Mouse (Mus musculus) kidney, adult 2 months (tissue): ENCODE measurements around the gene Lekr1.

Source experiments
- CTCF ChIP-seq: fragments of 200-500 bp; conservative IDR thresholded peaks from 2 replicates; pipeline ENCODE4 v1.5.1; 2011; ENCODE audit warnings: low read depth, mild to moderate bottlenecking, control low read depth, low read length, moderate library complexity, mixed read lengths; ENCODE audit not compliant: insufficient read depth, insufficient read length
- POLR2A ChIP-seq: fragments of 200-500 bp; IDR thresholded peaks from one replicate; pipeline ENCODE4 v1.6.1; 2011; ENCODE audit warnings: low read depth, low read length, control low read depth

DNA sequence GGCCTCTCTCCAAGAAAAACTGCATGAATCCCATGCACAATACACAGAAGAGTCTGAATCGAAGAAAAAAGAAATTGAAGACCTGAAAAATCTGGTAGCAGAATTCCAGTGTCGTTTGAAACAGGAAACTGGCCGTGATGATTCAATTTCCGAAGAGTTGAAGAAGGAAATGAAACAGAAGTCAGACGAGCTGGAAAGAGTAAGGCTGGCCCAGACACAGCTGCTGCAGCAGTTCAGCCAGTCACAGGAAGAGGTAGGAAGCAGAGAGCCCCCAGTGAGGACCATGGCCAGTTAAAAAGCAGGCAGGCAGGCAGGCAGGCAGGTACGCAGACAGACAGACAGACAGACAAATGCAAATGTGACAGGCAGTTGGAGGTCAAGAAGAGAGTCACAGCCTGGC lies 153.8 kb downstream of the Lekr1 start:
- TF ChIP-seq POLR2A, result no peak
- TF ChIP-seq CTCF, result no peak
